Mouse (Mus musculus): ENCODE measurements around the gene Hip1r.
"Not testable (repeated sequence)": the region's sequence is repeated elsewhere in the genome, so short reads cannot be mapped to it uniquely, and the experiment has no call there.

The Hip1r gene

DNA sequence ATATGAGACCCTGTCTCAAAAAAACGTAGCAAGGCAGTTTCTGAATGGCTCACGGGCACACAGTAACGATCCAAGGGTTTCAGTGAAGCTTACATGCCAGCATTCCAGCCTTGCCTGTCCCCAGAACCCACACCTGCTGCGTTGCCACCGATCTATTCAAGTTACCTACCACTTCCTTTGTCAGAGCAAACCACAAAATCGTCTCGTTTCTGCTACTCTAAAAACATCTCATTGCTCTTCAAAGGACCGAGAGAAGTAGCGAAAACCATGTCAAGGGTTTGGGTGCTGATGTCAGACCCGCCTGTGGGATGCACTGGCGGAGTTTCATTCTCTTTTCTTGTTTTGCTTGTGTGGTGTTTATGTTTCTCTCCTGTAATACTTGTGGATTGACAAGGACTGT, 61.0 kb downstream of the Hip1r start:
- no peak for DNase-seq (ENCODE audit: extremely low spot score, low read depth, low spot score)

DNA sequence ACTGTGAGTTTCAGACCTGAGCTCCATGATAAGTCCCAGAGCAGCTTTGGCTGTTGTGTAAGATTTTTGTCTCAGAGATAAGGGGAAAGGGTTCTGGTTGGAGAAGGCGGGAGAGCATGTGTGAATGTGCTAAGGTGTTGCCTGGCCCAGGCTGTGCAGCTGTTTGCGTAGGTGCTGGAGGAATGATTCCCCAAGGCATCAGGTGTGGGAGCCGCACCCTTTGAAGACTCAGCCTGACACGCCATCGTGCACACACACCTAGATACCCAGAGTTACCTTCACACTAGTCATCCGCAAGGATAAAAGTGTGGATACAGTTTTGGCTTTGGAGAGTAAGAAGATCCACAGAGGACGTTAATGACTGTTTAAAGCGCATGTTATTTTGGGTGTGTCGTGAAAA, 62.0 kb downstream of the Hip1r start:
- no peak for DNase-seq (ENCODE audit: extremely low spot score, low read depth, low spot score)

DNA sequence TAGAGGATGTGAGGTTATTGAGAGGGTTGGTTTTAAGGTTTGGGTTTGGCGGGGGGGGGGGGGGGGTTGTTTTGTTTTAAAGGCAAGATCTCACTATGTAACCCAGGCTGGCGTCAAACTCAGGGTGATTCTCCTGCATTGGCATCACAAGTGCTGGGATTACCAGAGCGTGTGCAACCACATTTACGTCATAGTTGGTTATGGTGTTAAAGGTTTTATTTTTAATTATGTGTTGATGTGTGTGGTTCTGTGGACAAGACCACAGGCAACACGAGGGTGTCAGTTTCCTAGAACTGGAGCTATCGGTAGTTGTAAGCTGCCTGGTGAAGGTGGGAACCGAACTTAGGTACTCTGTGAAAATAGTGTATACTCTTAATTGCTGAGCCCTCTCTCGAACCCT, 62.4 kb downstream of the Hip1r start:
- no peak for DNase-seq (ENCODE audit: extremely low spot score, low read depth, low spot score)

DNA sequence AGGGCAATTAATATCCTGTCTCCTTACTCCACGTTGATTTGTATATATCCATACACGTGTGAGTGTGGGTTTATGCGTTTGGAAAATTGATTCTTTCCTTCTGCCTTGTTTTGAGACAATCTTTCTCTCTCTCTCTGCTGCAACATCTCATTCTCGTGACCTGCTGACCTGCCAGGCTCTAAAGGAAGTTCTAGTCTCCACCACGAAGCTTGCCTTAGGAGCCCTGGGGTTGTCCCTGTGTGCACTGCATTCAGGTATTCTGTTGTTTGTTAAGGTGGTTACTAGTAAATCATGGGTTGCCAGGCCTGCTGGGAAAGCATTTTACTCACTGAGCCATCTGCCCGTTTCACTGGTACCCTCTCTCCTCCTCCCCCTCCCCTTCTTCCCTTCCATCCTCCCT, 62.9 kb downstream of the Hip1r start:
- DNase-seq (ENCODE audit: extremely low spot score, low read depth, low spot score): no peak

DNA sequence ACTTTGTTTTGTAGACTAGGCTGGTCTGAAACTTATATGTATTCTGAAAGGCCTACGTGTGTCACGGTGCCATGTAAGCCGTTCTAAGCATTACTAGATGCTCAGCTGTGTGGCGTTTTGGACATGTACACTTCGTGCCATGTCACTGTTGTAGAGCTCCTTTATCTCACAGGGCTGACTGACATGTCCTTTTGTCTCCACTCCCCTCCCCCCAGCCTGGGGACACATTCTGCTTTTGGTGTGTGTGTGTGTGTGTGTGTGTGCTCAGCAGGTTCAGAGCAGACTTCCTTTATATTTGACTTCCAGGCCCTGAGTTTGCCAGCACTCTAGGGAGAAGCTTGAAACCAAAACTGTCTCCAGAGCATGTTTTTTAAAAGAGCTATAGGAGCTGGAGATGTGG, 63.4 kb downstream of the Hip1r start:
- DNase-seq (ENCODE audit: extremely low spot score, low read depth, low spot score): no peak

DNA sequence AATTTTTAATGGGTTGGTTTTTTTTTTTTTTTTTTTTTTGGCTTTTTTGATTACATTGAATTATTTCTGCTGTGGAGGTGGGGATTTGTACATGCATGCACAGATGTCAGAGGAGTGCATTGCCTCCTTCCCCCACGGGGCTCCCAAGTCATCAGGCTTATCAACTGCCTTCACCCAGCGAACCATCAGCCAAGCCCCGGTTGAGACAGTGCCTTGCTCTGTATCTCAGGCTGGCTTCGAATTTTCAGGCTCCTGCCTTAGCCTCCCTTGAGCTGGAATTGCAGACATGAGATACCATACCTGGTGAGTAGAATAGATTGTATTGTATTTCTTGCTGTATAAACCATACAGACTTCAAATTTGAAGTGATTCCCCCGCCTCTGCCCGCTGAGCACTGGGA, 66.2 kb downstream of the Hip1r start:
- no peak for DNase-seq (ENCODE audit: extremely low spot score, low read depth, low spot score)

DNA sequence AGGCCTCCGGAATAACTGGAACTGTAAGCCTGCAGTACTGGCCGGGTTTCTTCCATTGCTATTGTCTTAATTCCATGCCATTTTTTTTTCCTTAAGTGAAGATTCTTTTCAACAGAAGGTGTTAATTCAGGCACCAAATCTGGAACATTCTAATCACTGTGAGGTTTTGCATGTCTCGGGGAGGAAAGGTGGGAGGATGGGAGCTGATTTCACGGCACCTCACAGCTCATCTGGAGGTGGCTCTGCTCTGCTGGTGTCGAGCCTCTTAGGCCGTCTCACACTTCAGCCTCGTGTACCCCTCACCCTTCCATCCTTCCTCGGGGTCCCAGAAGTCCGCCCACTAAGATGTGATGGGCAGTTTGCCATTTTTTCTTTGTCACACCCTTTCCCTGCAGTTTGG, 67.7 kb downstream of the Hip1r start:
- DNase-seq (ENCODE audit: extremely low spot score, low read depth, low spot score): no peak

DNA sequence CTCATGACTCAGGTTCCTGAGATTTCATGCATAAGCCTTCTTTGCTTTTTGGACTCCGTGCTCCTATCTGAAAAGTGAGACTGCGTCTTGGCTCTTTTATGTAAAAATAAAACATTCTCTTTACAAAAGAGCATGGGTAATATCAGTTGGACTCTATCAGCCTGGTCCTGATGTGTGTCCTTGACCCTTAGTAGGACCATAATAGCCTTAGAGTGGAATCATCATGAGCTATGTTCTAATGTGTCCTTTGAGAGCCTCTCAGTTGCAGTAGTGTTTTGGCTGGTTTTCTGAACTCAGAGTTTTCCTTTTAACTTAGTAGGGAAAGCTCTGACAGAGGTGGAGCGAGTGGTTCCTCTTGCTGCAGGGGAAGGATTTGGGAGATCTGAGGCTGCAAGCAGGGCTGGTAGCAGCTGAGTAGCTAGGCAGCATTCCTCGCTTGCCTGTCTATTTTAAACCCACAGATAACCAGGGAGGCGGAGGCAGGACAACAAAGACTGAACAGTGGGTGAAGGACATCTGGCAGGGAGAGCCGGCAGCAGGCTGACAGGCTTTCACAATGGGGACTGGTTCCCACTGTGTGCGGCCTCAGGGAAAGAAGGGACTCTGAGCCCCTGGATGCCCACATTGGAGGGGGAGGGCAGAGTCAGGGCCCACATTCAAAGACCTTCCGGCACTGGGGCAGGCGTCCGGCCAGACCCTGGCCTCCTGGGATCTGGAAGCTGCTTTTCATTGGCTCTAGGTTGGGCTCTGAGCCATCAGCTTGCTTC, 70.0 kb downstream of the Hip1r start:
- no peak for DNase-seq (ENCODE audit: extremely low spot score, low read depth, low spot score)

DNA sequence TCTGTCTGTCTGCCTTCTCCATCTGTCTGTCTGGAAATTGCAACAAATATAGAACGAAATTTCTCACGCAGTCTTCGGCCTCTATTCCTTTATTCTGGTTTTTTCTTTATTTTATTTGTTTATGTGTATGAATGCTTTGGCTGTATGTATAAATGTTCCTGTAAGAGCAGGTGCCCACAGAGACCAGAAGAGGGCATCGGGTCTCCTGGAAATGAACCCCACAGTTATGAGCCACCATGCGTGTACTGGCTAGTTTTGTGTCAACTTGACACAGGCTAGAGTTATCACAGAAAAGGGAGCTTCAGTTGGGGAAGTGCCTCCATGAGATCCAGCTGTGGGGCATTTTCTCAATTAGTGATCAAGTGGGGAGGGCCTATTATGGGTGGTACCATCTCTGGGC, 70.6 kb downstream of the Hip1r start:
- DNase-seq (ENCODE audit: extremely low spot score, low read depth, low spot score): no peak

DNA sequence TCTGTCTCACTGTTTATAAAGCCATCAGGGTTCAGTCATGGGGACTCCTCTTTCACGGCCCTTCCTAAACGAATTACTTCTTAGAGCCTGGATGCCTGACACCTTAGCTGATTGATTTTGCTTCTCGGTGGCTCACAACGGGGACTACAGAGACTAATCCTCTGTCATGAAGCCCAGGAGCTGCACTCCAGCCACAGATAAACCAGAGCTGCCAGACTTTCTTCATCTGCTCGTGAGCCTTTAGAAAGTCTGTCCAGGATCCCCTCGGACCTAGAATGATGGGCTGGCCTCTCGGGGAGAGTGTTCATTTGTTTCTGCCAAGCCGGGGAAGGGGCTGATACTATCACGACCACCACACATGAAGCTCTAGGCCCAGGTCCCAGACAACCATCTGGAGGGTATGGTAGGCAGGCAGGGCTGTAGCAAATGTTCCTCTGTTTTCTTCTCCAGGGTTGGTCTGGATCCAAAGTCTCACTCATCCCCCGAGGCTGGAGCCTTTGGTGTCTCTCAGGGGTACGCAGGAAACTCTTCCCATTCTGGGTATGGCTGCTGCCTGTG, 72.1 kb downstream of the Hip1r start:
- DNase-seq (ENCODE audit: extremely low spot score, low read depth, low spot score): no peak

DNA sequence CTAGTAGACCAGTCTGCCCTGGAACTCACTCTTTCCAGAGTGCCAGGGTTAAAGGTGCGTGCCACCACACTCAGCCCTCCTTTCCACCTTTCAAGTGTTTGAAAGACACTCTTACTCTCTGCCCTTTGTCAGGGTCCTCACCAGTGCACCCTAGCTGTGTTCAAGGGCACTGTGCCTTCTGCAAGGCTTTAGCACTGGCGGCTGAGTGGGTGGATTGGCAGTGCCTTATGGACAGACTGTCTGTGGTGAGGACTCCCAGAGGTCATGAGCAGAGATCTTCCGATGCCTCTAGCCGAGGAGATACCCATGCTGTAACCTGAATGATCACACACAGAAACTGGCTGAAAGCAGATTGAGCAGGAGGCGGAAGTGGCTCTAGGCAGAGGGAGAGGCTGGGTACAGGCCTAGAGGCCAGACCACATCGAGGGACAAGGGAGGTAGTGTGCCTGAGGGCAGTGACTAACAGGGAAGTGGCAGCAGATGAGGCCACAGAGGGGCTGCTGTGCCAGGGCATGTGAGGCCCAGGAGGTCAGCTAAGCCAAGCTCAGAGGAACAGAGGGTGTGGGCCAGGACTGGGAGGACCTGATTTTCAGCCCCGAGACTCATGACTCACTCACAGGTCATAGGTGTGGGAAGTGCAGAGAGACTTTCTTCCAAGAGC, 73.4 kb downstream of the Hip1r start:
- no peak for DNase-seq (ENCODE audit: extremely low spot score, low read depth, low spot score)

DNA sequence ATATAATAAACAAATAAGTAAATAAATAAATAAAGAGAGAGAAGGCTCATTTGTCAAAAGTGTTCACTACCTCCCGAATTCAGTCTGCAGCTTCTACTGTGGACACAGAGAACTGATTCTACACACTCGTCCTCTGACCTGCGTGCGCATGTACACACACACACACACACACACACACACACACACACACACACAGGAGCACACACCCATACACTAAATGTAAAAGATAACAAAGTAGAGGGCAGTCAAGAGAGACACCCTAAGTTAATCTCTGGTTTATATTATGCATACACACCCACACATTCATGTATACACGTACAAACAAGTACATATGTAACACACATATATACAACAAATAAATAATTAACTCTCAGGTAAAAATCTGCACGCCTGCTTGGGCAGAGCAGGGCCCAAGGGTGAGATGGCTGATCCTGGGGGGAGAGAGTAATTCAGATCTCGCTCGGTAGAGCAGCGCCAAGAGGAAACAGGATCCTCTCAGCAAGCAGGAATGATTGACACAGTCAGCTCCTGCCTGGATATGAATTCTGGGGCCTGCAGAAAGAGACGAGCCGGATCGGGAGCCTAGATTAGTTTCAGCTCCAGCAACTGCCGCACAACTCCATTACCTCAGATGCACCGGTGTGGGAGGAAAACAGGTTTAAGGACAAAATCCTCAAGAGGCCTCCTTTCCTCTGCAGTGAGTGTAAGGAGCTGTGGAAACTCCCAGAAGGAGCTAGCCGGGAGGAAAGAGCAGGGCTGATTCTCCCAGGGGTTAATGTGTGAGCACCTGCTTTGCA, 76.0 kb downstream of the Hip1r start:
- DNase-seq (ENCODE audit: extremely low spot score, low read depth, low spot score): no peak

DNA sequence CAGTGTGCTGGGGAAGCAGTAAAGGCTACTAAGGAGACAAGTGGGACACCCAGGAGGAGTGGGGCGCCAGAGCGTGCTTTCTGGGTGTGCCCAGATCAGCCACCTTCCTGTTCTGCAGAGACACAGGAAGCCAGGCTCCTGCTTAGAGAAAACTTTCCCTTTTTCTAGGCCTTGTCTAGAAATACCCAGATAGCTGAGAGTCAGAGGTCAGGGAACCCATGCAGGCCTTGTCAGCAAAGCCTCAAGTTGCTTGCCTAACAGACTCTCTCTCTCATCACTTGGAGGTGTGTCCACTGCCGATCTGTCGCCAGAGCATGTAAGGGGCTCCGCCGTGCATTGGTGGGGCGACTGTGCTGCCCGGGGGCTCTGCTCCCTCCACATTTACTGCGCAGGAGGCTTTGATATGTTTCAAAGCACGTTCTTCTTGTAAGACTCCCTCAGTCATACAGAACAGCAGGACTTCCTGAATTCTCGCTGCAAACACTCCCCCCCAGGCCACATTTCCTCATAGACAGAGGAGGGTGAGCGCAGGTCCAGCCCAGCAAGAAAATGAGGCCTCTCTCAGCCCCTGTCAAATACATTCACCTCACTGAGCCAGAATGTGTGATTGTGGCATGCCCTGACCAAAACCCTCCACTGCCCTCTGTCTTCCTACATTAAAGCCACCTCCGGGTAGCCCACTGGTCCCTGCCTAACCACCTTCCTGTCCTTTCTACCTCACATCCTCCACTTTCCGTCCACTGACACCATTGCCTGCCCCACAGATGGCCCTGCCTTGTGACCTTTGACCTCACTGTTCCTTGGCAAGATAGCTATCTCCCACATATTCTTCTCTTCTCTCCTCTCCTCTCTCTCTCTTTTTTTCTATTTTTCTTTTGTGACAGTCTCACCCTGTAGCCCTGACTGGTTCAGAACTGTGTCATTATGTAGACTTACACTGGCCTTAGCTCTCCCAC, 76.9 kb downstream of the Hip1r start:
- no peak for DNase-seq (ENCODE audit: extremely low spot score, low read depth, low spot score)

DNA sequence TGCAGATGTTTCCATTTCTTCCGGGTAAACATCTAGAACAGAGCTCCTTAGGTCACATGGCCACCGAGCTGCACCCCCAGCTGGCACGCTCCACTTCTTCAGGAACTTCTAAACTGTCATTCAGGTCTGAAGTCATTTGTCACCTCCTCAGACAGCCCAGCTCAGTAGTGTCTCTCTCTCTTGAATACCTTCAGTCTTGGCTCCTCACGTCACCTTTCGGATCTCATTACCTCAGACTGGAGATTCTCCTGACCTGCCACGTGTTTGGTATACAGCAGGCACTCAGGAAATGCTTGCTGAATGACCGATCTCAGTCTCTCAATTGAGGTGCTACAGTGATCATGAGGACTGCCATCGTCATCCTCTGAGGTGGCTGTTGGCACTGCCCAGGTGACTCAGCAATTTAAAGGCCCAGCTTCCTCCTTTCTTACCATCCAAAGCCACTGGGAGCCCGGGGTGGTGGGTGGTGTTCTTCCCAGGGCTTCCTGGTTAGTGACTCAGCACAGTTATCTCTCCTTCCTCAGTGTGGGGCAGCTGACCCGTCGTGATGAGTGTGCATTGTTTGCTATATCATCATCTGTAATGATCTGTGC, 78.6 kb downstream of the Hip1r start:
- DNase-seq (ENCODE audit: extremely low spot score, low read depth, low spot score): no peak

DNA sequence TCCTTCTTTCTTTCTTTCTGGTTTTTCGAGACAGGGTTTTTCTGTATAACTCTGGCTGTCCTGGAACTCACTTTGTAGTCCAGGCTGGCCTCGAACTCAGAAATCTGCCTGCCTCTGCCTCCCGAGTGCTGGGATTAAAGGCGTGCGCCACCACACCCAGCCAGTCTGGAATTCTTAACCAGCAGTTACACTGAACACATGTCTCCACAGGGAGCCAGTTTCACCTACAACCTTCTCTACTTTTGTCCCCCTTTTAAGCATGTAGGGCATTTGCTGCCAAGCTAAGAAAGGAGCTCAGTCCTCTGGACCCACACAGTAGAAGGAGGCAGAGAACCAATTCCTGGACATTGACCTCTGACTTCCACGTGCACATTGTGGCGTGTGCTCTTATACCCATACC, 79.2 kb downstream of the Hip1r start:
- DNase-seq (ENCODE audit: extremely low spot score, low read depth, low spot score): not testable (repeated sequence)
